In the genomic region with DNA sequence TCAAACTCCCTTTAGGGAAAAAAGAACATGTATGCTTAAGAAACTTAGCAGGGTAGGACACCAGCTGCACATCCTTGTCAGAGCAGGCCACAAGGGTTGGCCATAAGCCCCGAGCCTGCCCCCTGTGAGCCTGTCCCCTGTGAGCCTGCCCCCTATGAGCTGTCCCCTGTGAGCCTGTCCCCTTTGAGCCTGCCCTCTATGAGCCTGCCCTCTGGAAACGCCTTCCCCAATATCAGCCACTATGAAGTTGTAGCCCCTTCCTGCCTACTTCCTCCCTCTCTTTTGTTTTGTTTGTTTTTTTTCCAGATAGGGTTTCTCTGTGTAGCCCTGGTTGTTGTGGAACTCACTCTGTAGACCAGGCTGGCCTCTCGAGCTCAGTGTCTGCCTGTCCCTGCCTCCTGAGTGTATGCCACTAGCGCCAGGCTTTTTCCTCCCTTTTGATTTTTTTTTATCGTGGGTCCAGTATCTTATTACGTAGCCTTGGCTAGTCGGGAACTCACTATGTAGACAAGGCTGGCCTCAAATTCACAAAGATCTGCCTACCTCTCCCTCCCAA, we compare ENCODE assay signal across 29 mouse cellular contexts. TPM values are rescaled to one million over a fixed set of nuclear protein-coding genes. Genes with fewer than 3 reads are reported as not detected.
DNase-seq lines count a peak whose midpoint lies in the region; ATAC-seq lines count a peak whose summit lies in the region.
"Had no signal": no experiment of that assay in that cellular context is flagged by ENCODE, and none has a peak within 500 bp of the region (broad histone marks: within the 10 kb centered on the region; RNA-seq: fewer than 3 reads in every experiment).

No protein-coding gene starts in this region.

- H3K4me1 ChIP-seq in forebrain, embryonic 10.5 days: peaks cover 45% of the 10 kb centered on the region
- H3K4me1 ChIP-seq in forebrain, embryonic 11.5 days (replicated peaks; ENCODE audit: control insufficient read depth, insufficient read depth, low read length): peaks cover 8% of the 10 kb centered on the region
- peaks cover 47% of the 10 kb centered on the region for H3K4me1 ChIP-seq in heart, embryonic 13.5 days
- peaks cover 95% of the 10 kb centered on the region for H3K4me1 ChIP-seq in megakaryocyte, embryonic 14.5 days
- H3K4me1 ChIP-seq in liver, embryonic 13.5 days (replicated peaks): peaks cover 62% of the 10 kb centered on the region

- H3K36me3 ChIP-seq in forebrain, embryonic 10.5 days (replicated peaks): peaks cover 9% of the 10 kb centered on the region
- H3K36me3 ChIP-seq in forebrain, embryonic 11.5 days (ENCODE audit: control insufficient read depth, insufficient read depth, low read length): no peaks in the 10 kb centered on the region; the same call in 1 of the 2 replicates
- H3K36me3 ChIP-seq in heart, embryonic 13.5 days: peaks cover 10% of the 10 kb centered on the region
- peaks cover 77% of the 10 kb centered on the region for H3K36me3 ChIP-seq in megakaryocyte, embryonic 14.5 days (replicated peaks; ENCODE audit: low read length)
- peaks cover 36% of the 10 kb centered on the region for H3K36me3 ChIP-seq in liver, embryonic 13.5 days

- DNase-seq in forebrain, embryonic 10.5 days (ENCODE audit: extremely low spot score, low spot score): no peak
- no peak for DNase-seq in forebrain, embryonic 11.5 days (ENCODE audit: low spot score)
- DNase-seq in heart, adult 11 months: no peak
- no peak for DNase-seq in liver, embryonic 13.5 days
- DNase-seq in spleen, adult 18-20 months: no peak
- DNase-seq: adrenal gland, postnatal 10 days; cerebellum, adult 8-10 months; gastrocnemius, postnatal 25 days; heart, adult 2 months; heart, postnatal 4 days; kidney, adult 8-10 months; layer of hippocampus, postnatal 36 days; left cerebral cortex, postnatal 4 days; lung, adult 18-20 months; lung, postnatal 4 days; thymus, postnatal 14 days had no signal

- H3K9me3 ChIP-seq in forebrain, embryonic 10.5 days: no peaks in the 10 kb centered on the region
- H3K9me3 ChIP-seq in forebrain, embryonic 11.5 days (ENCODE audit: control insufficient read depth, low read length): no peaks in the 10 kb centered on the region
- H3K9me3 ChIP-seq in heart, embryonic 13.5 days: no peaks in the 10 kb centered on the region
- H3K9me3 ChIP-seq in megakaryocyte, embryonic 14.5 days: no peaks in the 10 kb centered on the region
- no peaks in the 10 kb centered on the region for H3K9me3 ChIP-seq in liver, embryonic 13.5 days (replicated peaks)
- H3K9me3 ChIP-seq: forebrain, embryonic 13.5 days; G1E; hindbrain, embryonic 13.5 days; stomach, embryonic 15.5 days had no signal

- 71% methylated on average over 7 of the region's 7 CpGs for WGBS in forebrain, embryonic 10.5 days
- WGBS in forebrain, embryonic 11.5 days: 62% methylated on average over 7 of the region's 7 CpGs
- 52% methylated on average over 7 of the region's 7 CpGs for WGBS in heart, embryonic 13.5 days
- WGBS in liver, embryonic 13.5 days (ENCODE audit: insufficient replicate concordance): 33% methylated on average over 7 of the region's 7 CpGs

- no peak overlapping the region for H3K9ac ChIP-seq in forebrain, embryonic 11.5 days (ENCODE audit: low read length)
- H3K9ac ChIP-seq in heart, embryonic 13.5 days: no peak overlapping the region
- peak overlapping the region; percentile 23; the same call in 1 of the 2 replicates for H3K9ac ChIP-seq in liver, embryonic 13.5 days
- H3K9ac ChIP-seq: forebrain, embryonic 13.5 days; hindbrain, embryonic 13.5 days; stomach, embryonic 15.5 days had no signal

- no peaks in the 10 kb centered on the region for H3K27me3 ChIP-seq in forebrain, embryonic 10.5 days (ENCODE audit: poor library complexity, severe bottlenecking)
- no peaks in the 10 kb centered on the region for H3K27me3 ChIP-seq in forebrain, embryonic 11.5 days (ENCODE audit: control insufficient read depth, insufficient read depth, low read length)
- H3K27me3 ChIP-seq in heart, embryonic 13.5 days (replicated peaks): no peaks in the 10 kb centered on the region
- no peaks in the 10 kb centered on the region for H3K27me3 ChIP-seq in megakaryocyte, embryonic 14.5 days (replicated peaks)
- H3K27me3 ChIP-seq in liver, embryonic 13.5 days: no peaks in the 10 kb centered on the region
- H3K27me3 ChIP-seq: forebrain, embryonic 13.5 days; hindbrain, embryonic 13.5 days; Patski; stomach, embryonic 15.5 days had no signal

- H3K27ac ChIP-seq in forebrain, embryonic 10.5 days: 0 out of 2 replicates have a peak overlapping the region, but pooled peaks have one; percentile 35
- no peak overlapping the region for H3K27ac ChIP-seq in forebrain, embryonic 11.5 days (ENCODE audit: low read depth, low read length)
- H3K27ac ChIP-seq in heart, embryonic 13.5 days (replicated peaks): peak overlapping the region; percentile 32
- peak overlapping the region; percentile 61 for H3K27ac ChIP-seq in liver, embryonic 13.5 days
- H3K27ac ChIP-seq: forebrain, embryonic 13.5 days; heart, adult 2 months; hindbrain, embryonic 13.5 days; kidney, postnatal 0 days; stomach, embryonic 15.5 days had no signal

- no peak overlapping the region for H3K4me3 ChIP-seq in forebrain, embryonic 10.5 days
- H3K4me3 ChIP-seq in forebrain, embryonic 11.5 days (ENCODE audit: low read depth, low read length): no peak overlapping the region
- no peak overlapping the region for H3K4me3 ChIP-seq in heart, embryonic 13.5 days
- H3K4me3 ChIP-seq in megakaryocyte, embryonic 14.5 days (replicated peaks): peak overlapping the region; percentile 71
- H3K4me3 ChIP-seq in liver, embryonic 13.5 days (replicated peaks): no peak overlapping the region
- H3K4me3 ChIP-seq: erythroblast, embryonic 14.5 days; forebrain, embryonic 13.5 days; heart, adult 2 months; hindbrain, embryonic 13.5 days; stomach, embryonic 15.5 days had no signal

- no peak for ATAC-seq in forebrain, embryonic 11.5 days (replicated peaks; ENCODE audit: low FRiP score)
- ATAC-seq in heart, embryonic 13.5 days (ENCODE audit: extremely low read depth, insufficient number of reproducible peaks, low FRiP score, low TSS enrichment): 0 out of 2 replicates have a peak, but pooled peaks have one; percentile 5
- ATAC-seq in megakaryocyte, adult 5-6 weeks (ENCODE audit: poor library complexity, severe bottlenecking): no peak
- no peak for ATAC-seq in liver, embryonic 13.5 days (ENCODE audit: low read depth)
- ATAC-seq: forebrain, embryonic 13.5 days; intestine, embryonic 16.5 days; lung, postnatal 0 days; midbrain, embryonic 16.5 days; Patski had no signal

- no peak overlapping the region for H3K4me2 ChIP-seq in forebrain, embryonic 11.5 days (ENCODE audit: low read depth, low read length, severe bottlenecking)
- no peak overlapping the region for H3K4me2 ChIP-seq in heart, embryonic 13.5 days
- no peak overlapping the region for H3K4me2 ChIP-seq in liver, embryonic 13.5 days
- H3K4me2 ChIP-seq: forebrain, embryonic 13.5 days; hindbrain, embryonic 13.5 days; stomach, embryonic 15.5 days had no signal

RNA-seq across cellular contexts. Expression of a gene that starts 3.2 kb away (rescaled TPM):
- 3.7 and 3.8 TPM in 2 replicates for polyA plus RNA-seq in forebrain, embryonic 10.5 days (2016; fragmentation: Nextera tagmentation; extraction: Ambion mirVana)
- polyA plus RNA-seq in forebrain, embryonic 11.5 days (2014; fragmentation: Nextera tagmentation; extraction: Ambion mirVana): 1.6 and 2.2 TPM in 2 replicates
- 1.5 and 2.3 TPM in 2 replicates for polyA plus RNA-seq in heart, embryonic 13.5 days (2015; fragmentation: Nextera tagmentation; extraction: Ambion mirVana)
- 221 and 384 TPM in 2 replicates for polyA plus RNA-seq in megakaryocyte, embryonic 14.5 days (2012; ENCODE audit: insufficient read depth, low replicate concordance)
- 16.5 and 18.2 TPM in 2 replicates for total RNA-seq in megakaryocyte, adult 5-6 weeks (2015)
- 26.7 and 27.7 TPM in 2 replicates for total RNA-seq in megakaryocyte, adult 5-6 weeks (2017)
- polyA plus RNA-seq in liver, embryonic 13.5 days (2015; fragmentation: Nextera tagmentation; extraction: Ambion mirVana): 31.6 and 32.7 TPM in 2 replicates

RNA-seq across cellular contexts. Expression of a gene that starts 12.3 kb away (rescaled TPM):
- 71.0 and 73.6 TPM in 2 replicates for polyA plus RNA-seq in forebrain, embryonic 10.5 days (2016; fragmentation: Nextera tagmentation; extraction: Ambion mirVana)
- polyA plus RNA-seq in forebrain, embryonic 11.5 days (2014; fragmentation: Nextera tagmentation; extraction: Ambion mirVana): 100.0 and 111 TPM in 2 replicates
- 134 and 138 TPM in 2 replicates for polyA plus RNA-seq in heart, embryonic 13.5 days (2015; fragmentation: Nextera tagmentation; extraction: Ambion mirVana)
- 842 and 1,717 TPM in 2 replicates for polyA plus RNA-seq in megakaryocyte, embryonic 14.5 days (2012; ENCODE audit: insufficient read depth, low replicate concordance)
- total RNA-seq in megakaryocyte, adult 5-6 weeks (2015): 89.9 and 100 TPM in 2 replicates
- total RNA-seq in megakaryocyte, adult 5-6 weeks (2017): 39.5 and 49.8 TPM in 2 replicates
- 58.9 and 81.2 TPM in 2 replicates for polyA plus RNA-seq in liver, embryonic 13.5 days (2015; fragmentation: Nextera tagmentation; extraction: Ambion mirVana)

RNA-seq across cellular contexts. Expression of a gene that starts 44.4 kb away (rescaled TPM):
- polyA plus RNA-seq in forebrain, embryonic 10.5 days (2016; fragmentation: Nextera tagmentation; extraction: Ambion mirVana): 48.4 and 48.9 TPM in 2 replicates
- 40.7 and 48.5 TPM in 2 replicates for polyA plus RNA-seq in forebrain, embryonic 11.5 days (2014; fragmentation: Nextera tagmentation; extraction: Ambion mirVana)
- polyA plus RNA-seq in heart, embryonic 13.5 days (2015; fragmentation: Nextera tagmentation; extraction: Ambion mirVana): 22.8 and 23.9 TPM in 2 replicates
- 18.8 and 53.4 TPM in 2 replicates for polyA plus RNA-seq in megakaryocyte, embryonic 14.5 days (2012; ENCODE audit: insufficient read depth, low replicate concordance)
- total RNA-seq in megakaryocyte, adult 5-6 weeks (2015): 10.1 and 10.5 TPM in 2 replicates
- 7.8 and 8.3 TPM in 2 replicates for total RNA-seq in megakaryocyte, adult 5-6 weeks (2017)
- 9.8 and 10.7 TPM in 2 replicates for polyA plus RNA-seq in liver, embryonic 13.5 days (2015; fragmentation: Nextera tagmentation; extraction: Ambion mirVana)

RNA-seq across cellular contexts. Expression of a gene that starts 46.8 kb away (rescaled TPM):
- polyA plus RNA-seq in forebrain, embryonic 10.5 days (2016; fragmentation: Nextera tagmentation; extraction: Ambion mirVana): 1,610 and 1,612 TPM in 2 replicates
- polyA plus RNA-seq in forebrain, embryonic 11.5 days (2014; fragmentation: Nextera tagmentation; extraction: Ambion mirVana): 1,836 and 1,931 TPM in 2 replicates
- polyA plus RNA-seq in heart, embryonic 13.5 days (2015; fragmentation: Nextera tagmentation; extraction: Ambion mirVana): 647 and 691 TPM in 2 replicates
- polyA plus RNA-seq in megakaryocyte, embryonic 14.5 days (2012; ENCODE audit: insufficient read depth, low replicate concordance): 819 and 908 TPM in 2 replicates
- 756 and 808 TPM in 2 replicates for total RNA-seq in megakaryocyte, adult 5-6 weeks (2015)
- total RNA-seq in megakaryocyte, adult 5-6 weeks (2017): 735 and 795 TPM in 2 replicates
- polyA plus RNA-seq in liver, embryonic 13.5 days (2015; fragmentation: Nextera tagmentation; extraction: Ambion mirVana): 785 and 880 TPM in 2 replicates

RNA-seq across cellular contexts. Expression of a gene that starts 52.5 kb away (rescaled TPM):
- polyA plus RNA-seq in forebrain, embryonic 10.5 days (2016; fragmentation: Nextera tagmentation; extraction: Ambion mirVana): 2.1 and 2.4 TPM in 2 replicates
- polyA plus RNA-seq in forebrain, embryonic 11.5 days (2014; fragmentation: Nextera tagmentation; extraction: Ambion mirVana): 3.4 and 3.8 TPM in 2 replicates
- 46.1 and 51.1 TPM in 2 replicates for polyA plus RNA-seq in heart, embryonic 13.5 days (2015; fragmentation: Nextera tagmentation; extraction: Ambion mirVana)
- polyA plus RNA-seq in megakaryocyte, embryonic 14.5 days (2012; ENCODE audit: insufficient read depth, low replicate concordance): 6.9 and 23.5 TPM in 2 replicates
- total RNA-seq in megakaryocyte, adult 5-6 weeks (2015): 0.47 TPM in 1 of 2 replicates, not detected in the other
- total RNA-seq in megakaryocyte, adult 5-6 weeks (2017): 0.07 TPM in 1 of 2 replicates, not detected in the other
- 3.7 and 4.0 TPM in 2 replicates for polyA plus RNA-seq in liver, embryonic 13.5 days (2015; fragmentation: Nextera tagmentation; extraction: Ambion mirVana)
- polyA plus RNA-seq: G1E had no signal
